Mouse (Mus musculus): ENCODE data around the gene Cort.

- TF ChIP-seq CTCF (IDR thresholded peaks at IDR 0.05): no peak
- TF ChIP-seq POLR2A (IDR thresholded peaks at IDR 0.05; ENCODE audit: insufficient read depth, low read depth, low read length): no peak
- no peak for TF ChIP-seq EP300 (IDR thresholded peaks at IDR 0.05; ENCODE audit: insufficient read depth, low read depth, low read length)
These were observed 43.9 kb upstream of the Cort start for GRCm38 (mm10) chr4:149170394-149170931.

Data from heart, adult 2 months (tissue).